Mouse (Mus musculus) NIH3T3 (cell line): ENCODE measurements around the gene Galnt6.

Source experiments
- DNase-seq: peaks from one replicate; pipeline ENCODE4 v3.0.0-alpha.2; 2012; ENCODE audit warnings: low read depth

Galnt6 gene

DNA sequence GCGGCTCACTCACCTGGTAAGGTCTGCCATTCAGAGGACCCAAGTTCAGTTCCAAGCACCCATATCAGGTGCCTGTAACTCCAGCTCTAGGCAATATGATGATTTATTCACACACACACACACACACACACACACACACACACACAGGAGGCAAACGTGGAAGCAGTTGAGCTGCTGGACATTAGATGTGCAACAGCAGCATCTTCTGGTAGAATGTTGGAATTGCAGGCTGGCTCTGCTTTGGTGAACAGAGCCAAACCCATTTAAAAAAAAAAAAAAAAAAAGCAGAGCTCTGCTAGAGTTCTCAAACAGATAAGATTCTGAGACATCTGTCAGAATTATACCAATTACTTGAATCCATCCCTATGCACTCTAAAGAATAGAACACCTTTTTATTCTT is 46.1 kb downstream of the Galnt6 start:
- DNase-seq, result peak; percentile 94

DNA sequence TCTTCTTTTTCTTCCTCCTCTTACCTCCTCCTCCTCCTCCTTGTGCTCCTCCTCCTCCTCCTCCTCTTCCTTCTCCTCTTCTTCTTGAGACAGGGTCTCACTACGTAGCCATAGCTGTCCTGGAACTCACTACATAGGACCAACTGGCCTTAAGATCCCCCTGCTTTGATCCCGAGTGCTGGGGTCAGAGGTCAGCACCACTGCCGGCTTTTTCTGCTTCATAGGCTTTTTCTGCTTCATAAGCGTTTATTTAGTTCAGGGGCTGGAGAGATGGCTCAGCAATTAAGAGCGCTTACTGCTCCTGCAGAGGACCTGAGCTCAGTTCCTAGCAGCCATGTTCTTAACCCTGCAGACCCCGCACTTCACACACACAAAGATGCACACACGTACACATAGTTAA is 47.4 kb downstream of the Galnt6 start:
- DNase-seq, result no peak

DNA sequence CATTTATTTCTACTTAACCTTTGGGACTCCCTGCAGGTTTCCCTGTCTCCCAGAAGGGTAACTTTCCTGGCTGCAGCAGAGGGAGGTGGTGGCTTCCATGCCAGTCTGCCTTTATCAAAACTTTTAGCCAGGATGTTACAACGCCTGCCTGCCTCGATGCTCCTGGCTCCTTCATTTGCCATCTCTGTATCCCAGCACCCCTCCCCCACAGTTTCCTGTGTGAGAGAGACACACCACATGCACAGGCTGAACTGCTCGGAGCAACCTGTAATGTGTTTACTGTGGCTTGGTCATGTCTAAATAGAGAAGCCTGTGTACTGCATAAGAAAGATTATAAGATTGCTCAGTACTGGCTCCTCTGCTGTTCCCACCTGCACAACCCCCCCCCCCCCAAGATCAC is 48.8 kb downstream of the Galnt6 start:
- no peak for DNase-seq

DNA sequence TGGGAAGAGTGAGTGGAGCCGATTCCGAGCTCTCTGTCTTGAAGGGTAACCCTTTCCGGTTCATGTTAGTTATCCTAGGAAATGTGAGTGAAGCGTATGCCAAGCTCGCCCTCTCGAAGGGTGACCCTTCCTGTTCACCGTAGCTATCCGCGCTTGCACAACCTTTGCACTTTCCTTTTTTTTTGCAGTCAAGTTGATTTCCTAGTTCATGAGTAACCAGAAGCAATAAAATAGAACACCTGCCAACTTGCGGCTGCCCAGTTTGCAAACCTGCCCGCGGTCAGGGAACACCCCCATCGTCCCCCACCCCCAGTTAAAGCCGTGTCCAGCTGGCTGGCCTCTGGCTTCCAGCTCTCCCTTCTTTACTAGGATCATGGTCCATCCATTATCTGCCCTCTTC is 50.2 kb downstream of the Galnt6 start:
- DNase-seq, result no peak

DNA sequence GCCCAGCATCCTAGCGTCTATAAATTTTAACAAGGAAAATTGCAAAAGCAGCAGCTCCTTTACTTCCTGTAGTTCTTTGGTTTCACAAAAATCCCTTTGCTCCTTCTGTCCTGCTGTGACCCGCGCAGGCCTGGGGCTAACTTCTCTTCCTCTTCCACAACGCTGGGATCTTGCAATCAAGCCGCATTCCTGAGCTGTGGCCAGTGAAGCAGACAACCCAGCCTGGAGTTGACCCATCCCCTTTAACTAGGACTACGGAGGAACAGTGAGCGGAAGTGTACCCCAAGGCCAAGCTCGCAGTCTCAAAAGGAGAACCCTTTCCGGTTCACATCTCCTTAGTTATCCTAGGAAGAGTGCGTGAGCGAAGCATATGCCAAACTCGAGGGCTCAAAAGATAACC is 50.6 kb downstream of the Galnt6 start:
- no peak for DNase-seq

DNA sequence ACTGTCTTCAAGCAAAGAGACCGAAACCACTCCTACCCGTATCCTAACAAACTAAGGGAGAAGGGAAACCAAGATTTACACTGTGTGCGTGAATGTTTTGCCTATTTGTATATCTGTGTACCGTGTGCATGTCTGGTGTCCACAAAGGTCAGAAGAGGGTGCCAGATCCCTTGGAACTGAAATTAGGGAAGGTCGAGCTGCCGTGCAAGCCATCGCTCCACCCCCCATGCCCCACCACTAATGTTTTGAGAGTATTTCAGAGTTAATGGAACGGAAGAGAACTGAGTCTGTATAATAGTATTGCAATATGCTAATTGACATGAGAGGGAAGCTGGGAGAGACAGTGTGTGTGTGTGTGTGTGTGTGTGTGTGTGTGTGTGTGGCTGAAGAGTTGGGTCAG is 51.5 kb downstream of the Galnt6 start:
- DNase-seq, result no peak

DNA sequence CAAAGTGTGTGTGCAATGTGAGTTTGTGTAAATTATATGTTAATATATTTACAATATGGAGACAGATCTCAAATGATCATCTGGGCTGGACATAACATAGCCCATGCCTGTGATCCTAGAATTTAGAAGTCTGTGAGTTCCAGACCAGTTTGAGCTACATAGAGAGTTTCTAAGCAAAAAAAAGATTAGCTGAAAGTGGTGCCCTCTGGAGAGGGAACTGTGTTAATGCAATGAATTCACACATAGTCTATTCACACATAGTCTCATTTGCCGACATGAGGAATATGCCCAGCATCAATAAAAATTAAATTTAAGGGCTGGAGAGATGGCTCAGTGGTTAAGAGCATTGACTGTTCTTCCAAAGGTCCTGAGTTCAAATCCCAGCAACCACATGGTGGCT is 52.7 kb downstream of the Galnt6 start:
- DNase-seq, result no peak

DNA sequence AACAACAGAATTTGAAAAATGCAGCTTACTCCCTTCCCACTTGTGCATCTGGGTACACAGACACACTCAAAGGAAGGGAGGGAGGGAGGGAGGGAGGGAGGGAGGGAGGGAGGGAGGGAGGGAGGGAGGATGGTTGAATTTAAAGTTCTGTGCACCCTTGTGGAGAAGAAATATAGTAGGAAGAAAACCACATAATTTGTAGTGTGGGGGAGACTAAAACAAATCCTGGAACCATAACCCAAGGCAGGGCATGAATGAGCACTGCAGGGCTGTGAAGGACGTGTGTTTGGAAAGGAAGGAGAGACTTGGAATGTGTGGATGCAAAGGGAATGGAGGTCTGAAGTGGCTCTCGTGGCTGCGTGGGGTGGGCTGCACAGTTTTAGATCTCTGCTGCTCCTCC is 53.7 kb downstream of the Galnt6 start:
- no peak for DNase-seq

DNA sequence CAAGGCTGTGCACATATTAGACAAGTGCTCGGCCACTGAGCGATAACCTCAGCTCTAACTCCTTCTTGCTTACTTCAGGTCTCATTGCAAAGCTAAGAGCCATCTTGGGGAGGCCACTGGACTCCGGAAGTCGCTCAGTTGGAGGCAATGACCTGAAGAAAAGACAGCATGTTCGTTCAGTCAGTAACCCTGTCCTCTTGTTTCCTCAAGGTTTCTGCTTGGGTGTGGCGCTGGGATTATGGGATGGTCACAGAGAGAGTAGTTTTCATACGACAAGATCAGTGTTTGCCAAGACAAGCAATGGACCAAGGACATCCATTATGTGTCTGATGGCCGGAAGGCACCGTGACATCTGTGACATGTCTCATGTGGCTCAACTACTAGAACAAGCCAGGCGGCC is 54.6 kb downstream of the Galnt6 start:
- no peak for DNase-seq

DNA sequence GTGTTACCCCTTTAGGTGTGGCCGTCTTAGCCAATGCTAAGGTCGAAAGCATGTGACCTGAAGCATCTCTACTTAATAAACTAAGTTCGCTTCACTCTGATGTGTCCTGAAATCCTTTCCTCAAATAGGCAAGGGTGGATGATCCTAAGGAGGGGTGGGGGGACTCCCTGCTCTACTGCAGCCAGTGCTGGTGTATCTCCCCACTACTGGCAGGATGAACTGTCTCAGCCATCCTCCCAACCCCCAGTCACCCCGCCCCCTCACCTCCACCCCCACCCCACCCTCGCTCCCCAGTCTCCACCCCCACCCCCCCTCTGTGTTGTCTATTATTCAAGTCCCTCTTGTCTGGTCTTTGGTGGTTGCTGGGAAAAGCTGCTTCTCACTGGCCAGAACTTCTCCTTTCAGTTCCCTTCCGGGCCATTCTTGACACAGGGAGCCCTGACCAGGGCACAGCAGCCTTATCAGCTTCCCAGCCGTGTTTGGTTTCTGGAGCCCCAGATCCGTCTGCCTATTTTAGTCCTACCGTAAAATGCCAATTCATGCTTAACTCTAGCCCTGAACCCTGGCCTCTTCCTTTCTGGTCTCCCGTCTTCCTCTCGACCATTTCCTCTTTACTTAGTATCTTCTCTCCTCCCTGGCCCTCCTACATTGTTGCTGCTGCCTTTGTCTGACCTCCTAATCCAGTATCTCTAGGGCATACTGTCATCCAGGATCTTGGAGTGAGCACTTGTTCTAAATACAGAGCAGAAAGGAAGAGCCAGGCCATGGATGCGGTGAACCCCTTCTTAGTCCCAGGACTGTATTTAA is 55.4 kb downstream of the Galnt6 start:
- no peak for DNase-seq

DNA sequence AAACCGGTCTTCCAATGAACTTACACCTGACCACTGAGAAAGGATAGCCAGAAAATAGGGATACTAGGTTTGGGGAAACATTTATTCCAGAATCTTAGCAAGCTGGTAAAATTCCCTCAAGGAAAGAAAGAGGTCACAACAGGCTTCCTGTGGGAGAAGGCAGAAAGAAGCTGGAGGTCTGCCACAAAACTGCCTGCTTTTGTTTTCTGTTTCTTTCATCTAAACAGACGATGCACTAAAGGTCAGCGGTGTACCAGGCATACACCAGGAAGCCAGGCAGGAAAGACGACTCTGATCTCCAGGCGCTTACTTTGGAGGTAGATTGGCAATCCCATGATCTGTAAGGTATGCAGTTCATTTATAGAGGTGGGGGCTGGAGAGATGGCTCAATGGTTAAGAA is 58.3 kb downstream of the Galnt6 start:
- DNase-seq, result no peak

DNA sequence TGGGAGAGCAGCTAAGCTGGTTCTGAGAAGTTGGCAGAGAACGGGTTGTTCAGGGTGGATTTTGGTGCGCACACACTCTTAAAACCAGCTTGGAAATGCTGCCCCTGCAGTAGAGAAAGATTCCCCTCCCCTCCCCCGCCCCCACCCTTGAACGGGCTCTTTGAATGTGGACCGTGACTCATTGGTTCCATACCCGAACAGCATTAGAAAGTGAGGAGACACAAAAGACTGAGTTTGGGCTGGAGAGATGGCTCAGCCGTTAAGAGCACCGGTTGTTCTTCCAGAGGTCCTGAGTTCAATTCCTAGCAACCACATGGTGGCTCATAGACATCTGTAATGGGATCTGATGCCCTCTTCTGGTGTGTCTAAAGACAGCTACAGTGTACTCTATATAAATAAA is 59.2 kb downstream of the Galnt6 start:
- peak; percentile 24 for DNase-seq

DNA sequence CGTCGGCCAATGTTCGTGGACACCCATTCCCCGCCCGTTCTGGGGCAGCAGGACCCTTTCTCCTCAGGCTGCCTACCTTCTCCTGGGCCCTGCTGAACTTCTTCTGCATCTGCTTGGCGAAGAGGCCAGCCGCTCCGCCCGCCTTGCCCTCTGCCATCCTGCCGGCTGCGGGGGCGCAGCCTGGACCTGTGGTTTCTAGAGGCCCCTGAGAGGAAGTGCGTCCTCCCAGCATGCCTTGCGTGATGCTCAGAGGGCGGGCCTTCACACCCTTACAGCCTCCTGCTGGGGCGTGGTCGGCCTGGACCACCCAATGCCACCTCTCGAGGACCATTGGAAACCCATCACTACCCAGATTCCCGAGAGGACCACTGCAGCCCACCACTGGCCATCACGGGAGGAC is 59.8 kb downstream of the Galnt6 start, which contains the start of gene Bin2:
Bin2 (minus strand) TSS at position 217 of the 400 bp plus-strand sequence.
- no peak for DNase-seq

DNA sequence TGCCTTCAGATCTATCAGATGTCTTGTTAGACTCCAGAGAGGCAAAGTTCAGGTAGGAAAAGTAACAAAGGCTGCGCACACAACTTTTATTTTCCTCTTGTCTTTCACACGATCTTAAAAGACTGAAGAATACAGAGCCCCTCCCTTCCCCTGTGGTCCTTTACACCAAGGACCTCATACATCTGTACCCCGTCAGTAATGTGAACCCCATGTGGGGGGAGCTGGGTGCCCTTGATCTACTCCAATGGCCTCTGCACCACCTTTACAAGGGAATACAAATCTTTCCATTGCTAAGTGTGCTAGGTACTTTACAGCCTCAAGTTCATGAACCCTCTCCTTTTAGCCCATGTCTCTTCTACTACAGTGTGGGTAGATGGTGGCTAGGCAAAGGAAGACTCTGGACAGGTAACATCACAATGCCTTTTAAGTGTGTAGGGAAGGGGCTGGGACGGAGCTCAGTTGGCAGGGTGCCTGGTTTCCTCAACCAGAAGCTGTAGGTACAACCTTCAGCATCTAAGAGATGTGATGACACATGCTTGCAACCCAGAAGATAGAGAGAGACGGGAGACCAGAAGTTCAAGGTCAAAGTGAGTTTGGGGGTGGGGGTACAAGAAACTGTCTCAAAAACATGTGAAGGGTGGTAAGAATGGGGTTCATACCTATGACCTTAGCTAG is 61.2 kb downstream of the Galnt6 start:
- no peak for DNase-seq

DNA sequence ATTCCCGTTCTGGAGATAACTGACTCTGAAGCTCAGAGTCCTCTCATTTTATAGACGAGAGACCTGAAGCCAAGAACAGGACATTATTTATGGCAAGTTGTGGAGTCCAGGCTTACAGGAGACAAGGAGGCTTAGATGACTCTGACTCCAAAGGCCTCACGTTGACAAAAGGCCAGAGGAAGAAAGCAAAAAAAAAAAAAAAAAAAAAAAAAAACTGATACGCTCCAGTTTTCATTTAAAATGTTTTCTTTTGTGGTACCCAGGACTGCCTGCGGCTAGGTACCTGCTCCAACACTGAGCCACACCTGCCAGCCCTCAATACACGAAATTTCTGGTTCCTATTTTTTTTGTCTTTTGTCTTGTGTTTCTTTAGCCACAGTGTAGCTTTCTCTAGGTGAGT is 61.8 kb downstream of the Galnt6 start:
- no peak for DNase-seq

DNA sequence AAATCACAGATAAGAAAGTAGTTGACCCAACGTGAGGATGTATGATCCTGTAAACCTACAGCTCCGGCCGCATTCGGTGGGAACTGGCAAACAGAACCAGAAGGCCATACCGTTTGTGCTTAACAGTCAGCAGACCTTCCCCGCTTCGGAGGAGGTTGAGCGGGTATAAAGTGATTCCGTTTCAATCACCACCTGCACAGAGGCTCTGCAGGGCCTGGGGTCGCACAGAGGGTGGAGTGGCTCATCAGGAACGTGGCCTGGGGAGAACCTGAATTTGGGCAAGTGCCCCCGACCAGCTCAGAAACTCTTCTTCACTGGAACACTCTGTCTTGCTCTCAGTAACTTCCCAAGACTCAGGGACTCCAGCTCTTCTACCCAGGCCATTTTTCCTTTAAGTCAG is 62.3 kb downstream of the Galnt6 start:
- DNase-seq, result no peak

DNA sequence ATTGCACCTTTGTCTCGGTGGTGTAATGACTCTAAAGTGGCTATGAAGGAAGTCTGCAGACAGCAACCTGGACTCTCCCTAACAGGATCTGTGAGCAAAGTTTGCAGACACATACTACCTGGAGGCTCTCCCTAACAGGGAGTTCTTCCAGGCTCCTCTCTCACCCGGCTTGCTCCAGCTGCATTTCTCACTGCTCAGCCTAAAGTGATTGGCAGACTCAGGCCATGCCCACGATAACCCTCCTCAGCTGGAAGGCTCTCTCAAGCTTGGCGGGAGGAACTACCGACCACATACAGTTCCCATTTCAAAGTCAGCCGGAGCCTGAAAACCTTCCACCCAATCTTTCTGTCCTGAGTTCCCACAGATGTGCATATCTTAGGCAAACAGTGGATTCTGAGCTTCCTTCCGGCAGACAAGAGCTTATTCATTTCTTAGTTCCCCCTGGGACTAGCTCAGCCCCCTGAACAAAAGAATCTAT is 62.9 kb downstream of the Galnt6 start:
- DNase-seq, result no peak

DNA sequence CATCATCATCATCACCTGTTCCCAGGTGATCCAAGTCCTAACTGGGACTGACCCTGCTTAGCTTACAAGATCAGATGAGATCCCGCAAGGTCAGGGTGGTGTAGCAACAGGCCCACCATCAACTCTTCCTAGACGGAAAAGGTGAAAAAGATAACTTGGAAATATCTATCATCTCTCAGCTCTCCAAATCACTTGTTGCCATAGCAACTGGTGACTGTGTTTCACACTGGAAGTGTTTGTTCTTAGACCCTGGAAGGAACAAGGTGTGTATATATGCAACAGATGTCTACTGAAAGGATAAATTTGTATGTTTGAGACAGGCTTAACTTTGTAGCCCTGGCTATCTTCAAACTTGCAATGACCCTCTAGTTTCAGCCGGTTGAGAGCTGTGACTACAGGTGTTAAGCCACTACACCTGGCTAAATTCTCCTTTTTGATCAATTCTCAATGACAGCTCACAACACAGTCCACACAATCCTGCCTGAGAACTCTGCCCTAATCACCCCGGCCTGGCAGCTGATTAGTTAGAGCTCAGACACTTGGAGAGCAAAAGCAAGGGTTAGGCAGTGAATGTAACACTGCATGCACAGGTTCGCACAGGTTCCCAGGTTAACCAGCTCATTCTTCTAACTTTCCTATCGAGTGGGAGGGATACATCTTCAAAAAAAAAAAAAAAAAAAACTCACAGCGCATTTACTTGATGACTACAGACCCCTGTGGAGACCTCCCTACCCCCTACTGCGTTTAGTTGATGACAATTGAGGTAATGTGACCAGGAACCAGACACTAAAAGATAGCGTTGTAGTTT is 63.6 kb downstream of the Galnt6 start:
- no peak for DNase-seq

DNA sequence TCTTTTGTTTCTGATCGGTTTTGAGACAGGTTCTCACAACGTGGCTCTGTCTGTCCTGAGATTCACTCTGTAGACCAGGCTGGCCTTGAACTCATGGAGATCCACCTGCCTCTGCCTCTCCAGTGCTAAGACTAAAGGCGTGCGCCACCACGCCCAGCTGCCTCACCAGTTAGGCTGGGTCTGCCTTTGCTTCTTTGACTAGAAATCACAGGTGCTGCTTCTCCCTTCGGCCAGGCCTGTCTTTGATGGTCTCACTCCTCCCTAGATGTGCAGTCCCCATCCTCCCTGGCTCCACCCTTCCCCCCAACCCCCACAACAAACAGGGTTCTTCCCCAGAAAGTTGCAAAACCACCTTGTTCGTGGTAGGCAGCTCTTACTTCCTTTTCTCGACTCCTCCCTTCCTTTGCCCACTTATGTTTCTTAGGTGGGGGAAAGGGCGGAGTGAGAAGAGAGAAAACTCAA is 64.3 kb downstream of the Galnt6 start:
- DNase-seq, result no peak

DNA sequence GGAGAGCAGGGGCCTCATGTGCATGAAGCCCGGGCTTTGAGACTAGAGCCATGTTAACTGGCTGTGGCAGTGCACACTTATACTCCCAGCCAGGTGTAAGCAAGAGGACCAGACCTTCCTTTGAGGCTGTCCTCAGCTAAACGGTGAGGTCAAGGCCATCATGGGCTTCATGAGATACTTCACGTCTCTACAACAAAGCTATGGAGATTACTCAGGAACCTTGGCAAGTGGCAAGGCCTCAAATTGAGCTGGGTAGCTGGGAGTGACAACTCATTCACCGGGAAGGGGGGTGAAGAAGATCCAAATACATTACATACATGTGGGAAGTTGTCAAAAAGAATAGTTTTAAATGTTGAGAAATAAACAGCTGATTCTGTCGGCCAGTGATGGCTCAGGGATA is 68.4 kb downstream of the Galnt6 start:
- no peak for DNase-seq

DNA sequence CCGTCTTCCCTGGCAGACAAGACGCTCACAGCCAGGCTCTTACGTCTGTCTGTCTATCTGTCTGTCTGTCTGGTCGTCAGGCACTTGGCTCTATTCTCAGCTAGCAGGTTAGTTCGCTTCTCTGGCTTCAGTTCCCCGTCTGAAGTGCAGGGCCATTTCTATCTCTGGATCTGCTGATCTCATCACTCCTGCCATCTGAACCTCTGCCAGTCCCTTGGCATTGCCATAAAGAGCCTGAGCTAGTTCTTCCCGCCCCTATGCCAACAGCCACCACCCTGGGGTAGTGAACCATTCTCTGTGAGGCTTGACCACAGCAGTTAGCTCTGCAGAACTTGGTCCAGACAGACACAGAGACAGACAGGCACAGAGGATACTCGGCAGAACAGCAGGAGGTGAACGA is 68.9 kb downstream of the Galnt6 start:
- no peak for DNase-seq

DNA sequence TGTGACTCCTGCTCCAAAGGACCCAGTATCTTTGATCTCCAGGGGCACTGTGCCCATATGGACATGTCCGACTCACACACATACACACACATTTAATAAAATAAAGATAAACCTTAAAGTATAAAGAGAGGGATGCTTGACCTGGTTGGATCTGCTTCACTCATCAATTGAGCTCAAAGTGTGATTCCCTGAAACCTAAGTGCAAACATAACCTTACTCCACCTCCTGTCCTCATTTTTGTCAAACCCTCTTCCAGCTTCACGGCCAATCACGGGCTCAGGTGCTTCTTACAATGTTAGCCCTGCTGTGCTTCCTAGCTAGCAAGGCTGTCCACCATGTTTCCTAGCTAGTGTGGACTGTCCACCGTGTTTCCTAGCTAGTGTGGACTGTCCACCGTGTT is 74.0 kb downstream of the Galnt6 start:
- DNase-seq, result no peak

DNA sequence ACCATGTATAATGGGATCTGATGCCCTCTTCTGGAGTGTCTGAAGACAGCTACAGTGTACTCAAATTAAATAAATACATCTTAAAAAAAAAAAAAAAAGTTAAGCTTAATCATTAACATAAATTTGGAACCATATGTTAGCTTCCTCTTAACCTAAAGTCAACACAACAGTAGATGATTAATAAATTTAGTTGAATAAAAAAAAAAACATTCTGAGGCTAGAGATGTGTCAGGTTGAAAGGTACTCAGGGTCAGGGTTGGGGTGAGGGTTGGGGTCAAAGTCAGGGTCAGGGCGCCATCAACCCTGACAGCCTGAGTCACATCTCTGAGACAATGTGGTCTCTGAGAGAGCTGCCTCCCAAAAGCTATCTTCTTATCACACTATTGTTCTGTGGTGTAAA is 74.9 kb downstream of the Galnt6 start:
- no peak for DNase-seq
